Mouse (Mus musculus) liver, embryonic 15.5 days (tissue): ENCODE results near the gene Dnmbp. TPM values are rescaled to one million over a fixed set of nuclear protein-coding genes. Genes with fewer than 3 reads are reported as not detected.

Source experiments
- ATAC-seq: fragments of 200-750 bp; cut with Nextera tagmentation; 2 replicates; pipeline ENCODE4 v1.8.0; 2017; ENCODE audit warnings: moderate number of reproducible peaks, mild to moderate bottlenecking, moderate library complexity; ENCODE audit not compliant: insufficient read depth
- H3K27ac ChIP-seq: fragments of 300-500 bp; sonication (generic); replicated peaks from 2 replicates; pipeline ENCODE4 v1.5.1; 2015; ENCODE audit warnings: mild to moderate bottlenecking, inconsistent platforms
- H3K27me3 ChIP-seq: fragments of 300-500 bp; sonication (generic); 2 replicates; pipeline ENCODE4 v1.6.1; 2015; ENCODE audit warnings: mild to moderate bottlenecking, inconsistent platforms
- H3K36me3 ChIP-seq: fragments of 300-500 bp; sonication (generic); replicated peaks from 2 replicates; pipeline ENCODE4 v1.6.1; 2015; ENCODE audit warnings: moderate library complexity, mild to moderate bottlenecking, inconsistent platforms
- H3K4me1 ChIP-seq: fragments of 300-500 bp; sonication (generic); replicated peaks from 2 replicates; pipeline ENCODE4 v1.6.1; 2015; ENCODE audit warnings: inconsistent platforms
- H3K4me2 ChIP-seq: fragments of 300-500 bp; sonication (generic); 2 replicates; pipeline ENCODE4 v1.6.1; 2015; ENCODE audit warnings: moderate library complexity, mild to moderate bottlenecking, inconsistent platforms
- H3K4me3 ChIP-seq: fragments of 300-500 bp; sonication (generic); replicated peaks from 2 replicates; pipeline ENCODE4 v1.5.1; 2015; ENCODE audit warnings: mild to moderate bottlenecking, inconsistent platforms
- H3K9ac ChIP-seq: fragments of 300-500 bp; sonication (generic); 2 replicates; pipeline ENCODE4 v1.6.1; 2015; ENCODE audit warnings: moderate library complexity, mild to moderate bottlenecking, inconsistent platforms
- H3K9me3 ChIP-seq: fragments of 300-500 bp; sonication (generic); replicated peaks from 2 replicates; pipeline ENCODE4 v1.6.1; 2016; ENCODE audit warnings: inconsistent platforms
- WGBS: fragments of 180-500 bp; shearing (Covaris S2); methylation state at CpG from one replicate; pipeline ENCODE4 v1.1.7; 2015; ENCODE audit warnings: mixed read lengths; ENCODE audit not compliant: insufficient replicate concordance; 5-methylcytosine and 5-hydroxymethylcytosine counted together
- polyA plus RNA-seq: library from polyadenylated mRNA; unstranded; fragments of >200 nt; fragmentation: Nextera tagmentation; extraction: Ambion mirVana; gene quantifications from 2 replicates; pipeline ENCODE4 v1.2.1, GENCODE M21; 2015

The Dnmbp gene
- polyA plus RNA-seq, 1 experiment from 2014 or later: 2.5 TPM

DNA sequence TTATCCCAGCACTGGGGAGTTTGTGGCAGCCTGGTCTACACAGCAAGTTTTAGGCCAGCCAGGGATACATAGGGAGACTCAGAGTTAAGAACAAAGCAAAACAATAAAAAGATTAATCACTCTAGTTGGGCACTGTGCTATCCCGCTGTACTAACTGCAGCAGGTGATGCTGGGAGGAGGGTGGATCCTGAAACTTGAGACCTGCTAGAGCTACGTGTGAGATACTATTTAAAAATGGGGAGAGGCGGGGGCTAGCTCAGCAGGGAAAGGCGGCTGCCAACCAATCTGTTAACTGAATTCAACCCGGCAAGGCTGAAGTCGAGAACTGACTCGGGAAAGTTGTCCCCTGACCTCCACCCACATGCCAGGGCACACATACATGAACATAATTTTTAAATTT is 45.9 kb downstream of the Dnmbp start:
- H3K9ac ChIP-seq: no peak overlapping the region
- H3K27ac ChIP-seq: no peak overlapping the region
- H3K4me2 ChIP-seq: 0 out of 2 replicates have a peak overlapping the region, but pooled peaks have one; percentile 13
- H3K9me3 ChIP-seq: no peaks in the 10 kb centered on the region
- no peak for ATAC-seq
- 55% methylated on average over 7 of the region's 7 CpGs for WGBS
- peaks cover 20% of the 10 kb centered on the region; the same call in 1 of the 2 replicates for H3K4me1 ChIP-seq
- no peaks in the 10 kb centered on the region for H3K27me3 ChIP-seq
- no peaks in the 10 kb centered on the region for H3K36me3 ChIP-seq
- H3K4me3 ChIP-seq: no peak overlapping the region

DNA sequence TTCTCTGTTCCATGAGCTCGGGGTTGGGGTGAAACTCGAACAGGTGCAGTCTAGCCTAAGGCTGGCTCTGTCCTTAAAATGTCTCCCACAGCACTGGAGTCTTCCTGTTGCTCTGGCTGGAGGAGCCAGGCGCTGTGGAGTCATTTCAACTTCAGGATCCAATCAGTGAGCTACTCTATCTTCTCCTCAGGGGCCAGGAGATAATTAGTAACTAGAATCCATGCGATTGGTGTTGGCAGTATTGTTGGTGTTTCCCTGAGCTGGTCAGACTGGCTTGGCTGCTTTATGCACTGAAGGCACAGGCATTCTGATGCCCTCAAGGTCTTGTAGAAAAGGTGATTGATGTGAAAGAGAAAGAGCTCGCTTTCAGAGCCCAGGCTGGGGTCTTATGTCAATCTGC is 49.5 kb downstream of the Dnmbp start:
- Histone ChIP-seq H3K27ac (no peak overlapping the region; the same call in 1 of the 2 replicates), H3K4me3 (no peak overlapping the region), H3K9me3 (no peaks in the 10 kb centered on the region), H3K4me2 (0 out of 2 replicates have a peak overlapping the region, but pooled peaks have one; percentile 20), H3K36me3 (no peaks in the 10 kb centered on the region), H3K27me3 (no peaks in the 10 kb centered on the region), H3K9ac (no peak overlapping the region), H3K4me1 (peaks cover 18% of the 10 kb centered on the region)
- WGBS: 60% methylated on average over 5 of the region's 5 CpGs
- 0 out of 2 replicates have a peak, but pooled peaks have one; percentile 45 for ATAC-seq

GRCm38 (mm10) chr19:43887725-43888124 is 52.3 kb downstream of the Dnmbp start:
- H3K9me3 ChIP-seq: no peaks in the 10 kb centered on the region
- no peak overlapping the region for H3K4me3 ChIP-seq
- H3K27me3 ChIP-seq: no peaks in the 10 kb centered on the region
- peaks cover 19% of the 10 kb centered on the region for H3K4me1 ChIP-seq
- no peaks in the 10 kb centered on the region for H3K36me3 ChIP-seq
- H3K4me2 ChIP-seq: no peak overlapping the region
- no peak for ATAC-seq
- H3K27ac ChIP-seq: no peak overlapping the region
- 68% methylated on average over 2 of the region's 2 CpGs for WGBS
- H3K9ac ChIP-seq: no peak overlapping the region

GRCm38 (mm10) chr19:43887242-43887641 is 52.7 kb downstream of the Dnmbp start:
- Histone ChIP-seq H3K27me3 (no peaks in the 10 kb centered on the region), H3K27ac (no peak overlapping the region), H3K9ac (no peak overlapping the region), H3K36me3 (no peaks in the 10 kb centered on the region), H3K4me2 (no peak overlapping the region), H3K9me3 (no peaks in the 10 kb centered on the region), H3K4me1 (peaks cover 19% of the 10 kb centered on the region), H3K4me3 (no peak overlapping the region)
- ATAC-seq: no peak
- 60% methylated on average over 5 of the region's 5 CpGs for WGBS

GRCm38 (mm10) chr19:43886371-43887099 is 53.5 kb downstream of the Dnmbp start:
- no peak overlapping the region for H3K27ac ChIP-seq
- H3K4me1 ChIP-seq: peaks cover 19% of the 10 kb centered on the region
- no peak overlapping the region for H3K4me3 ChIP-seq
- H3K27me3 ChIP-seq: no peaks in the 10 kb centered on the region
- ATAC-seq: no peak
- WGBS: 68% methylated on average over 12 of the region's 12 CpGs
- no peak overlapping the region for H3K4me2 ChIP-seq
- no peaks in the 10 kb centered on the region for H3K36me3 ChIP-seq
- H3K9me3 ChIP-seq: no peaks in the 10 kb centered on the region
- no peak overlapping the region for H3K9ac ChIP-seq

DNA sequence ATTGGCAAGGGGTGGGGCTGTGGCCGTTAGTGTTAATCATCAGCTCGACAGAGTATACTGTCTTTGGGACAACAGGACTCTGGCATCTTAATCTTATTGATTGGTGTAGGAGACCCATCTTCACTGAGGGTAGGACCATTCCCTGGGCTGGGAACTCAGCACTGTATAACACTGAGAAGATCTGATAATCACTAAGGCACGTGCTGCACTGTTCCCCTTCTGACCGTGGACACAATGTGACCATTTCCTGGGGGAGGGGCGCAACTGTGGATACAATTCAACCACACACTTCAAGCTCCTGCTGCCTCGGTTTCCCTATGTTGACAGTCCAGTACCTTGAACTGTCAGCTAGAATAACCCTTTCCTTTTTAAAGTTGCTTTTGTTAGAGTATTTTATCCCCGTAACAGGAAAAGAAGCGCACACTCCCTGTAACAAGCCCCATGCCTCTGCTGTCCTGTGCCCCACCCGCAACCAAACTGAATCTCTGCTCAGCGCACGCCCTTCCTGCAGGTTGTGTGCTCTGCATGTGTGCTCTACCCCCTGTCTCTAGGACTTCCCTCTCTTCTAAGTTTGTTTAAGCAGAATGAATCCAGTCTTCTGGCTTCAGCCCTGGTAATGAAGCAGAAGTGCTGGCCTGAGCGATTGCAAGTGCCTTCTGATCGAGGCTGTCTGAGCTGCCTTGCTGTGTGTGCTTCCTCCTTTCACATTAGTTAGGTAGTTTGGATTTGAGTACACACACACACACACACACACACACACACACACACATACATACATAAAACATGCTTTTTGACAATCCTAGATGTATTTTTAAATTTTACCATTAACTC is 55.1 kb downstream of the Dnmbp start:
- ATAC-seq: peak; percentile 44; the same call in 1 of the 2 replicates
- 22% methylated on average over 13 of the region's 13 CpGs for WGBS
- Histone ChIP-seq H3K4me2 (peak overlapping the region; percentile 37), H3K27ac (no peak overlapping the region), H3K4me3 (no peak overlapping the region), H3K9me3 (no peaks in the 10 kb centered on the region), H3K27me3 (peaks cover 11% of the 10 kb centered on the region), H3K36me3 (no peaks in the 10 kb centered on the region), H3K9ac (no peak overlapping the region), H3K4me1 (peaks cover 21% of the 10 kb centered on the region)

- Histone ChIP-seq H3K36me3 (no peaks in the 10 kb centered on the region), H3K27ac (no peak overlapping the region), H3K4me3 (no peak overlapping the region), H3K27me3 (peaks cover 27% of the 10 kb centered on the region), H3K4me1 (peaks cover 27% of the 10 kb centered on the region), H3K4me2 (no peak overlapping the region), H3K9ac (no peak overlapping the region), H3K9me3 (no peaks in the 10 kb centered on the region)
- WGBS: 37% methylated on average over 18 of the region's 18 CpGs
- no peak for ATAC-seq
Observed at GRCm38 (mm10) chr19:43882895-43883573, 57.0 kb downstream of the Dnmbp start.

GRCm38 (mm10) chr19:43881615-43882014 is 58.4 kb downstream of the Dnmbp start:
- no peak overlapping the region for H3K4me2 ChIP-seq
- H3K27me3 ChIP-seq: peaks cover 27% of the 10 kb centered on the region
- H3K4me1 ChIP-seq: peaks cover 24% of the 10 kb centered on the region
- no peak for ATAC-seq
- H3K27ac ChIP-seq: no peak overlapping the region
- H3K4me3 ChIP-seq: no peak overlapping the region
- H3K9me3 ChIP-seq: no peaks in the 10 kb centered on the region
- H3K9ac ChIP-seq: no peak overlapping the region
- WGBS: 73% methylated on average over 7 of the region's 7 CpGs
- no peaks in the 10 kb centered on the region for H3K36me3 ChIP-seq

- peaks cover 16% of the 10 kb centered on the region; the same call in 1 of the 2 replicates for H3K4me1 ChIP-seq
- no peak for ATAC-seq
- H3K9ac ChIP-seq: no peak overlapping the region
- no peaks in the 10 kb centered on the region for H3K9me3 ChIP-seq
- H3K36me3 ChIP-seq: no peaks in the 10 kb centered on the region
- no peak overlapping the region for H3K4me3 ChIP-seq
- 22% methylated on average over 3 of the region's 3 CpGs for WGBS
- H3K27ac ChIP-seq: no peak overlapping the region
- H3K4me2 ChIP-seq: no peak overlapping the region
- H3K27me3 ChIP-seq: peaks cover 27% of the 10 kb centered on the region
Observed at GRCm38 (mm10) chr19:43880420-43880819, 59.6 kb downstream of the Dnmbp start.

GRCm38 (mm10) chr19:43879401-43880212 is 60.4 kb downstream of the Dnmbp start:
- 2% methylated on average over 41 of the region's 41 CpGs for WGBS
- ATAC-seq: no peak
- H3K27me3 ChIP-seq: peaks cover 27% of the 10 kb centered on the region
- H3K9me3 ChIP-seq: no peaks in the 10 kb centered on the region
- peaks cover 12% of the 10 kb centered on the region; the same call in 1 of the 2 replicates for H3K4me1 ChIP-seq
- H3K4me2 ChIP-seq: peak overlapping the region; percentile 65
- H3K27ac ChIP-seq: no peak overlapping the region; the same call in 1 of the 2 replicates
- H3K9ac ChIP-seq: no peak overlapping the region
- no peaks in the 10 kb centered on the region for H3K36me3 ChIP-seq
- H3K4me3 ChIP-seq: peak overlapping the region; percentile 50
